Mouse (Mus musculus) limb, embryonic 11.5 days (tissue): Measurements from ENCODE around the gene Cdk6. TPM values are rescaled to one million over a fixed set of nuclear protein-coding genes. Genes with fewer than 3 reads are reported as not detected.

Experiments
- ATAC-seq: fragments of 200-750 bp; cut with Nextera tagmentation; 2 replicates; pipeline ENCODE4 v1.8.0; 2017; ENCODE audit warnings: low read depth; ENCODE audit not compliant: insufficient number of reproducible peaks, low FRiP score, low TSS enrichment
- DNase-seq: peaks from one replicate; pipeline ENCODE4 v3.0.0-alpha.2; 2015; ENCODE audit warnings: low spot score
- H3K27ac ChIP-seq: fragments of 300-500 bp; sonication (generic); replicated peaks from 2 replicates; pipeline ENCODE4 v1.5.1; 2014; ENCODE audit warnings: low read depth, mild to moderate bottlenecking, low read length
- H3K27me3 ChIP-seq: fragments of 300-500 bp; sonication (generic); 2 replicates; pipeline ENCODE4 v1.6.1; 2014; ENCODE audit warnings: mild to moderate bottlenecking, low read length, mixed read lengths; ENCODE audit not compliant: control insufficient read depth, insufficient read depth
- H3K36me3 ChIP-seq: fragments of 300-500 bp; sonication (generic); 2 replicates; pipeline ENCODE4 v1.6.1; 2014; ENCODE audit warnings: mild to moderate bottlenecking, low read length, moderate library complexity, mixed read lengths; ENCODE audit not compliant: control insufficient read depth, insufficient read depth
- H3K4me1 ChIP-seq: fragments of 300-500 bp; sonication (generic); 2 replicates; pipeline ENCODE4 v1.6.1; 2014; ENCODE audit warnings: low read length, mixed read lengths; ENCODE audit not compliant: control insufficient read depth, insufficient read depth
- H3K4me2 ChIP-seq: fragments of 300-500 bp; sonication (generic); 2 replicates; pipeline ENCODE4 v1.6.1; 2014; ENCODE audit warnings: low read depth, mild to moderate bottlenecking, moderate library complexity; ENCODE audit not compliant: severe bottlenecking
- H3K4me3 ChIP-seq: fragments of 300-500 bp; sonication (generic); 2 replicates; pipeline ENCODE4 v1.5.1; 2014; ENCODE audit warnings: low read depth, low read length
- H3K9ac ChIP-seq: fragments of 300-500 bp; sonication (generic); 2 replicates; pipeline ENCODE4 v1.6.1; 2014; ENCODE audit warnings: mild to moderate bottlenecking, low read length
- H3K9me3 ChIP-seq: fragments of 300-500 bp; sonication (generic); 2 replicates; pipeline ENCODE4 v1.6.1; 2016; ENCODE audit warnings: low read length; ENCODE audit not compliant: control insufficient read depth
- WGBS: fragments of 180-500 bp; shearing (Covaris S2); extraction: QIAGEN DNeasy Blood & Tissue Kit; methylation state at CpG from one replicate; pipeline ENCODE4 v1.1.7; 2014; 5-methylcytosine and 5-hydroxymethylcytosine counted together
- polyA plus RNA-seq: library from polyadenylated mRNA; unstranded; fragments of >200 nt; fragmentation: Nextera tagmentation; extraction: Ambion mirVana; gene quantifications from 2 replicates; pipeline ENCODE4 v1.2.1, GENCODE M21; 2014

The Cdk6 gene
- polyA plus RNA-seq, 1 experiment from 2014 or later: 31.3 TPM

- no peaks in the 10 kb centered on the region for H3K36me3 ChIP-seq
- 83% methylated on average over 3 of the region's 3 CpGs for WGBS
- H3K4me3 ChIP-seq: no peak overlapping the region
- no peaks in the 10 kb centered on the region for H3K9me3 ChIP-seq
- H3K27me3 ChIP-seq: no peaks in the 10 kb centered on the region
- H3K27ac ChIP-seq: no peak overlapping the region
- no peaks in the 10 kb centered on the region for H3K4me1 ChIP-seq
- no peak overlapping the region for H3K9ac ChIP-seq
- ATAC-seq: no peak
- H3K4me2 ChIP-seq: no peak overlapping the region
- no peak for DNase-seq
These were observed 11.5 kb downstream of the Cdk6 start for GRCm38 (mm10) chr5:3352827-3353226.

GRCm38 (mm10) chr5:3354307-3354706, 13.0 kb downstream of the Cdk6 start:
- no peaks in the 10 kb centered on the region for H3K4me1 ChIP-seq
- no peak overlapping the region for H3K4me2 ChIP-seq
- ATAC-seq (no peak), DNase-seq (no peak)
- H3K9ac ChIP-seq: no peak overlapping the region
- no peaks in the 10 kb centered on the region for H3K27me3 ChIP-seq
- no peak overlapping the region for H3K4me3 ChIP-seq
- H3K36me3 ChIP-seq: no peaks in the 10 kb centered on the region
- no peaks in the 10 kb centered on the region for H3K9me3 ChIP-seq
- no peak overlapping the region for H3K27ac ChIP-seq
- 89% methylated on average over 5 of the region's 5 CpGs for WGBS

- Histone ChIP-seq H3K9ac (no peak overlapping the region), H3K36me3 (no peaks in the 10 kb centered on the region), H3K27ac (no peak overlapping the region), H3K4me3 (no peak overlapping the region), H3K4me2 (no peak overlapping the region), H3K4me1 (no peaks in the 10 kb centered on the region), H3K9me3 (no peaks in the 10 kb centered on the region), H3K27me3 (no peaks in the 10 kb centered on the region)
- no peak for ATAC-seq
- DNase-seq: no peak
- 94% methylated on average over 12 of the region's 12 CpGs for WGBS
These were observed 13.8 kb downstream of the Cdk6 start for GRCm38 (mm10) chr5:3355032-3355536.

GRCm38 (mm10) chr5:3355560-3356260, 14.4 kb downstream of the Cdk6 start:
- H3K27ac ChIP-seq: no peak overlapping the region
- no peak for DNase-seq
- no peak for ATAC-seq

GRCm38 (mm10) chr5:3356261-3356778, 15.0 kb downstream of the Cdk6 start:
- H3K27me3 ChIP-seq: no peaks in the 10 kb centered on the region
- H3K4me1 ChIP-seq: no peaks in the 10 kb centered on the region
- 90% methylated on average over 10 of the region's 10 CpGs for WGBS
- no peak overlapping the region for H3K4me2 ChIP-seq
- H3K4me3 ChIP-seq: no peak overlapping the region
- no peaks in the 10 kb centered on the region for H3K9me3 ChIP-seq
- H3K27ac ChIP-seq: no peak overlapping the region
- ATAC-seq (no peak), DNase-seq (no peak)
- no peaks in the 10 kb centered on the region for H3K36me3 ChIP-seq
- no peak overlapping the region for H3K9ac ChIP-seq

More at GRCm38 (mm10) chr5:3355560-3356260, 14.4 kb downstream of the Cdk6 start:
- 88% methylated on average over 11 of the region's 11 CpGs for WGBS
- Histone ChIP-seq H3K36me3 (no peaks in the 10 kb centered on the region), H3K9me3 (no peaks in the 10 kb centered on the region), H3K27me3 (no peaks in the 10 kb centered on the region), H3K4me1 (no peaks in the 10 kb centered on the region), H3K4me2 (no peak overlapping the region), H3K9ac (no peak overlapping the region), H3K4me3 (no peak overlapping the region)

GRCm38 (mm10) chr5:3357496-3357895, 16.2 kb downstream of the Cdk6 start:
- no peak for ATAC-seq
- 93% methylated on average over 6 of the region's 6 CpGs for WGBS
- H3K27me3 ChIP-seq: no peaks in the 10 kb centered on the region

GRCm38 (mm10) chr5:3358687-3359520, 17.6 kb downstream of the Cdk6 start:
- H3K36me3 ChIP-seq: no peaks in the 10 kb centered on the region
- H3K4me2 ChIP-seq: no peak overlapping the region
- 86% methylated on average over 5 of the region's 5 CpGs for WGBS
- H3K4me1 ChIP-seq: no peaks in the 10 kb centered on the region
- H3K27ac ChIP-seq: no peak overlapping the region
- no peak overlapping the region for H3K9ac ChIP-seq
- no peak overlapping the region for H3K4me3 ChIP-seq
- DNase-seq (no peak), ATAC-seq (no peak)
- no peaks in the 10 kb centered on the region for H3K27me3 ChIP-seq
- H3K9me3 ChIP-seq: no peaks in the 10 kb centered on the region

More at GRCm38 (mm10) chr5:3357496-3357895, 16.2 kb downstream of the Cdk6 start:
- H3K9ac ChIP-seq: no peak overlapping the region
- H3K36me3 ChIP-seq: no peaks in the 10 kb centered on the region
- no peaks in the 10 kb centered on the region for H3K4me1 ChIP-seq
- H3K27ac ChIP-seq: no peak overlapping the region
- H3K4me3 ChIP-seq: no peak overlapping the region
- no peak overlapping the region for H3K4me2 ChIP-seq
- DNase-seq: no peak
- no peaks in the 10 kb centered on the region for H3K9me3 ChIP-seq

- no peaks in the 10 kb centered on the region for H3K9me3 ChIP-seq
- ATAC-seq (no peak), DNase-seq (no peak)
- H3K27ac ChIP-seq: no peak overlapping the region
- H3K4me1 ChIP-seq: no peaks in the 10 kb centered on the region
- 90% methylated on average over 7 of the region's 7 CpGs for WGBS
- no peak overlapping the region for H3K9ac ChIP-seq
- no peaks in the 10 kb centered on the region for H3K36me3 ChIP-seq
- no peaks in the 10 kb centered on the region for H3K27me3 ChIP-seq
- H3K4me2 ChIP-seq: no peak overlapping the region
- H3K4me3 ChIP-seq: no peak overlapping the region
These were observed 18.6 kb downstream of the Cdk6 start for GRCm38 (mm10) chr5:3359914-3360313.
